Mouse (Mus musculus) lung, postnatal 14 days (tissue): ENCODE data around the gene Krt32.

ENCODE experiments used
- DNase-seq: peaks from one replicate; pipeline ENCODE4 v3.0.0; 2021

Krt32 gene

DNA sequence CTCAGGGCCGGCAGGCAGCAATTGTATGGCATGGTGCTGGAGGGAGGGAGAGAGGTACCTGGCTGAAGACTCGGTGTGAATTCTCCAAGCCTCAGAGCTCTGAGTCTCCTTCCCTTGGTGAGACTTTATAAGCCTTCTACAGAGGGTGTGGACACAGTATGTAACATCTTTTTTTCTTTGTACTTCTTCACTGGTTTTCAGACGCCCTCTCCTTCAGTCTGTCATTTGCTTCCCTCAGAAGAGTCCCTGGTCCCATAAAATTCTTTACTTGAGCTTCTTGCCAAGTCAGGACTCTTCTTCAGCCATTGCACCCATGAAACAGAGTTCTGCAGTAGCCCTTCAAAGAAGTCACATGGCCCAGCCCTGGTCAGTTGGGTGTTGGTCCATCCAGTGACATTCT, 37.6 kb downstream of the Krt32 start, which contains the start of gene Krt31:
Gene Krt31, minus strand, starts transcription at position 101 of the 400 bp plus-strand sequence.
- no peak for DNase-seq

DNA sequence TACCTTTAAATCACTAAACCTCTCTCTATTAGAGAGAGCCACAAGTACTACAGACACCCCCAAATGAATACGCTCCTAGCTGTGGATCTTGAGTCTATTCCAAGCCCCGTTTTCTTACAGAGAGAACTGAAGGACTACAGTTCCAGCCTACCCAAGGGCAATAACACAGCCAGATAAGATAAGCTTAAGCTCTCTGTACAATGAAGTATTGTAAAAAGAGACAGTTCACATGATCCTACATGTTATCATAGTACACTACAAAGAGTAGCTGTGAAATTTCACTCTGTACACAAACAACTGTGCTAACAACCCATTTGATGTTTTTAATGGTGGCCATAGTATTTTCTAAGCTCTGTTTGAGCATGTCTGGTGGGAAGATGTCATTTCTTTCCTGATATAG, 40.8 kb downstream of the Krt32 start:
- DNase-seq: no peak

DNA sequence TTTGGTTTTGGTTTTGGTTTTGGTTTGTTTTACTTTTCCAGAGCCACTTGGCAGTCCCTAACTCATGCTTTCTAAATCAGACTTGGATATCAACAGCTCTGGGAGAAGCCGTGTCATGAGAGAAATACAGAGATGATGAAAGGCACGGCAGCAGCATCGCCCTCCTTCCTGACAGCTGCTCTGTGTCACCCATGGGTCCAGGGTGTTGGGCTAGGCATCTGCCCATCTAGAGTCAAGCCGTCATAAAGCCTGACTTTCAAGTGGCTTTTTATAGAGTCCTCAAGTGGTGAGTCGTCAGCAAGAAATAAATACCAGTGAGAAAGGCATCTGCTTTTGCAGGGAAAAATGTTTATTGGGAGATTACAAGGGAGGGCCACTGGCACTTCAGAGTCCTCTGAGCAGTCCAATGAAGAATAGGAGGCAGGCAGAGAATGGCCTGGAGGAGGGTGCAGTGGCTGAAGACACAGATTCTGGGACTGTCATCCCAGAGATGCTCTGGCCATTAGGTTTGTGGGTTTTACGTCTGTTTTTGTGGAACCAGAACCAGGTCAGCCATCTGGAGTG, 41.6 kb downstream of the Krt32 start:
- peak; percentile 3 for DNase-seq

DNA sequence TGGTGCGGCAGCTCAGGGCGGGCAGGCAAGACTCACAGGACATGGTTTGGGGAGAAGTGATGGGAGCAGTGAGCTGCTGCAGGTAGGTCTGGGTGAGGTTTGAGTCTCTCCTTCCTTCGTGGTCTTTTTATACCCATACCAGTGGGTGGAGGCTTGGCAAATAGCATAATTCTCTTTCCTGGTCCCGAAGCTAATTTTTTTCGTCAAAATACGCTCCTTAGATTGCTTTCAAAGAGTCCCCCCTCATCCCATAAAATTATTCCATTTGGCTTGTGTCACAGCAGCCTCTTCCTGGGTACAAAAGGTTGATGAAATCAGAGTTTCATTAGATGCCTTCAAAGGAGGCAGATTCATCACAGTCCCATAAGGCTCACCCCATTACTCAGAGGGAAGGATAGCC, 46.6 kb downstream of the Krt32 start, which contains the start of gene Krt34:
Gene Krt34, minus strand, starts transcription at position 101 of the 400 bp plus-strand sequence.
- DNase-seq: no peak
